Mouse (Mus musculus): ENCODE measurements around the gene Smco1.
"Not testable (repeated sequence)": the region's sequence is repeated elsewhere in the genome, so short reads cannot be mapped to it uniquely, and the experiment has no call there.

Smco1 gene

GRCm38 (mm10) chr16:32271291-32271690 lies at the start of gene Smco1:
Gene Smco1, plus strand, starts transcription at chr16:32271468.
- no peak for DNase-seq (ENCODE audit: low read depth, low spot score)

GRCm38 (mm10) chr16:32221803-32222202 lies 49.5 kb upstream of the Smco1 start:
- no peak for DNase-seq (ENCODE audit: low read depth, low spot score)

GRCm38 (mm10) chr16:32222399-32222798 lies 48.9 kb upstream of the Smco1 start:
- DNase-seq (ENCODE audit: low read depth, low spot score) = no peak

GRCm38 (mm10) chr16:32232050-32232449 lies 39.2 kb upstream of the Smco1 start:
- DNase-seq (ENCODE audit: low read depth, low spot score) = not testable (repeated sequence)

- no peak for DNase-seq (ENCODE audit: low read depth, low spot score)
Observed at GRCm38 (mm10) chr16:32237930-32238680, 33.2 kb upstream of the Smco1 start.

DNA sequence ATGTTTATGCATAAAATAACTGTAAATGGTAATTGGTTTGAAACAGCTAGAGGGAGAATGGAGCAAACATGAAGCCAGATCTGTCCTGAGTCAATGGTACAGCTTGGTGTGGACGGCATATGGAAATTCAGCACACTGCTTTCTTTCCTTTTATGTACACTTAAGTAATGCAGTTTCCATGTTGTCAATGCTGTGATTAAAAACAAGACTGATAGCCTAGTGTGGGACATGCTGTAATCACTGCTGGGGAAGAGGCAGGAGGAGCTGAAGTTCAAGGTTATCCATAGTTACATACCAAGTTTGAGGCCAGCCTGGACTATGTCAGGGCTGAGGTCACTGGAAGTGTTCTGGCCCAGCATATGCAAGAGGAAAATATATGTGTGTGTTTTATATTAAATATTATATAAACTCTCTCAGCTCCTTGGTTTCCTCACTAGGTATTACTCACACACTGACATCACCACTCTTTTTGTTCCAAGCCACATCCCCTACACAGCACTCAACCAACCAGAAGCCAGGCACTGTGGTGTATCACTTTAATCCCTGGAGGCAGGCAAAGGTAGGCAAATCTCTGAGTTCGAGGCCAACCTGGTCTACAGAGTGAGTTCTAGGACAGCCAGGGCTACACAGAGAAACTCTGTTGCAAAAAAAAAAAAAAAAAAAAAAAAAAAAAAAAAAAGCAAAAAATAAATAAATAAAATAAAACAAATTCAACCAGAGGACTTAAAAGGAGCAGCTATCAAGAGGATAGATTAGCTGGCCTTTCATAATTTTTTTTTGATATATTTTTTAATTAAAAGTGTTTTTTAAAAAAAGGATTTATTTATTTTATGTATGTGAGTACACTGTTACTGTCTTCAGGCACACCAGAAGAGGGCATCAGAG lies 31.6 kb upstream of the Smco1 start:
- no peak for DNase-seq (ENCODE audit: low read depth, low spot score)

GRCm38 (mm10) chr16:32243901-32244300 lies 27.4 kb upstream of the Smco1 start:
- DNase-seq (ENCODE audit: low read depth, low spot score) = no peak

- peak; percentile 45 for DNase-seq (ENCODE audit: low read depth, low spot score)
Observed at GRCm38 (mm10) chr16:32246351-32246791, 24.9 kb upstream of the Smco1 start.

- DNase-seq (ENCODE audit: low read depth, low spot score) = peak; percentile 94
Observed at GRCm38 (mm10) chr16:32246952-32247370, 24.3 kb upstream of the Smco1 start, which contains the start of the genes Fbxo45 and Wdr53. Gene Fbxo45, minus strand, starts transcription at chr16:32247158. Gene Wdr53, plus strand, starts transcription at chr16:32247227.

DNA sequence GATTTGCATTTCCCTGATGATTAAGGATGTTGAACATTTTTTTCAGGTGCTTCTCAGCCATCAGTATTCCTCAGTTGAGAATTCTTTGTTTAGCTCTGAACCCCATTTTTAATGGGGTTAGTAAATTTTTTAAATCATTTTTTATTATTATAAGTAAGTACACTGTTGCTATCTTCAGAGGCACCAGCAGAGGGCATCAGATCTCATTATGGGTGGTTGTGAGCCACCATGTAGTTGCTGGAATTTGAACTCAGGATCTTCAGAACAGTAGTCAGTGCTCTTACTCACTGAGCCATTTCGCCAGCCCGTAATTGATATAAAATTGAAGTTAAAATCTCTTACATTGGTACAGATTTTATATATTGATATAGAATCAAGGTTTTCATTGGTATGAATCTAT lies 7.0 kb upstream of the Smco1 start:
- not testable (repeated sequence) for DNase-seq (ENCODE audit: low read depth, low spot score)

DNA sequence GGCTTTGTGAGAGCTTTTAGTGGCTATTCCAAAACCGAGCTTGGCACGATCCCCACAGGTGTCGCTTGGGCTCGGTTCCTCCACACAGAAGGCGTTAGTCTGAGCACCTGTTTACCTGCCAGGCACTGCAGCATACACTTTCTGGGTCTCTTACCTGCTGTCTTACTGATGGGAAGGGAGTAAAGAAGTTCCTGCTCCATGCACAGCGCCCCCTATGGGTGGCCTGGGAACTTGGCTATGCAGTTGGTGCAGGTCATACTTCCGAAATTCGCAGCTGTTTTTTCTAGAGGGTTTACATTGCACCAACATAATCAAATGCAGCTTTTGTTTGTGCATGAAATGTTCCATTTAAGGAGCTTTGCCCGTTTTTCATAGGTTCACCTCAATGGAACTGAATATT lies 2.1 kb downstream of the Smco1 start:
- DNase-seq (ENCODE audit: low read depth, low spot score) = peak; percentile 7

DNA sequence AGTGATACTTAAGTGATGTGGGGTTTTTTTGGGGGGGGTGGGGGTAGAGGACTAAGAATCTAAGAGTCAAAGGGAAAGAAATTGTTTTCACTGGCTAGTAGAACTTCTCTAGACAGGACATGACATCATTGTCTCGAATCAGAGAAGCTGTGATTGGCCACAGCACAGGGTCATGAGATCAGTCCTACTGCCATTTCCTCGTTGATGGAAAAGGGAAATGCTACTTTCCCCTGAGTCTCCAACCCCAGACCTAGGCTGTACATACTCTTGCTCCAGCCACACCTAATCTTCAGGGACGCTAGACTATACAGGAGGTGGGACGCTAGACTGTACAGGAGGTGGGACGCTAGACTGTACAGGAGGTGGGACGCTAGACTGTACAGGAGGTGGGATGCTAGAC lies 3.8 kb downstream of the Smco1 start:
- no peak for DNase-seq (ENCODE audit: low read depth, low spot score)

DNA sequence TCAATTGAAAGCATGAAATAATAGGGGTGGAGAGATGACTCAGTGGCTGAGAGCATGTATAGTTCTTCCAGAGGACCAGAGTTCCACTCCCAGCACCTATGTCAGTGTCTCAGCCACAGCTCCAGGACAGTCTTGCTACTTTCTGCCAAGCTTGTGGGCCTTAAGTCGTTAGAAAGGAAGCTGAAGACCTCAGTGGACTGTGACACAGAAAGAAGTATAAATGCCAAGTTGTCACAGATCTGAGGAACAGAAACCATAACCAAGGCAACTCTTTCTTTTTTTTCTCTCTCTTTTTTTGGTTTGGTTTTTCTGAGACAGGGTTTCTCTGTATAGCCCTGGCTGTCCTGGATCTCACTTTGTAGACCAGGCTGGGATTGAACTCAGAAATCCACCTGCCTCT lies 4.6 kb downstream of the Smco1 start:
- DNase-seq (ENCODE audit: low read depth, low spot score) = no peak

DNA sequence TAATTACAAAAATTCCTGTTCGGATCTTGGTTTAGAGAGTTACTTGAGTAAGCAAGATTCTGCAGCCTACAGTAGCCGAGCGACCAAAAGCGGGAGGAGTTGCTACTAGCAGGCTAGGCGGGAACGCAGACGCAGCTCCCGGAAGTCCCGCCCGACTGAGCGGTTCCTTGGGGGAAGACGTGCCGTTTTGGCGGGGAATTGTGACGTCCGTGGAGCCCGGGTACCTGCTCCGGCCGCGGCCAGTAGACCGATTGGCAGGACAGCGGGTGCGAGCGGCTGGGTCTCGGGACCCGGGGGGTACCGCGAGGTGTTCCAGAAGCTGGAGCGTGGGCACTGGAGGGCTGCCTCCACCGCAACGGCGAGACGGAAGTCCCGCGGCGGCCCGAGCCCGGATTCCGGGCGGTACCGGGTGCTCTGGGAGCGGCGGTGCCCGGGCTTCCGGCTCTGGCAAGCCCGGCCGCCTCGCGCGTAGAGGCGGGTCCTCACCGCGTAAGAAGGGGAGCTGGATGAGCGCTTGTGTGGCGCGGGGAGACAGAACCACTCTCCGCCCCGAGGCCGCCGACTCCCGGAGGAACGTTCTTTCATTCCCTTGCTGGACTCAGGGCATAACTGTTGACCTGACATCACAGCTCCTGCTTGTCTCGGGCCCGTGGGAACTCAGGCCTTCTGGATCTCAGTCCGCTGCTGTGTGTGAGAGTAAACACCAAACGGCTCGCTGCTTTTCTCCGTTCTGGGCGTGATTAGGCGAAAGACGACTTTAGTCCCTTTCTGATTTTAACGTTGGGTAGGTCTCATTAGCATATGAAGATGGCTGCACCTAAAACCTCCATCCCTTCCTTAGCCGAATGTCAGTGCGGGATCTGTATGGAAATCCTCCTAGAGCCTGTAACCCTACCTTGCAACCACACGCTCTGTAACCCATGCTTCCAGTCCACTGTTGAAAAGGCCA lies 6.3 kb downstream of the Smco1 start, which contains the start of gene Rnf168:
Gene Rnf168 (plus strand): TSS at position 152 of the 949 bp plus-strand sequence.
- peak; percentile 83 for DNase-seq (ENCODE audit: low read depth, low spot score)

- DNase-seq (ENCODE audit: low read depth, low spot score) = no peak
Observed at GRCm38 (mm10) chr16:32278396-32278795, 7.1 kb downstream of the Smco1 start.

- DNase-seq (ENCODE audit: low read depth, low spot score) = no peak
Observed at GRCm38 (mm10) chr16:32280211-32280610, 8.9 kb downstream of the Smco1 start.

DNA sequence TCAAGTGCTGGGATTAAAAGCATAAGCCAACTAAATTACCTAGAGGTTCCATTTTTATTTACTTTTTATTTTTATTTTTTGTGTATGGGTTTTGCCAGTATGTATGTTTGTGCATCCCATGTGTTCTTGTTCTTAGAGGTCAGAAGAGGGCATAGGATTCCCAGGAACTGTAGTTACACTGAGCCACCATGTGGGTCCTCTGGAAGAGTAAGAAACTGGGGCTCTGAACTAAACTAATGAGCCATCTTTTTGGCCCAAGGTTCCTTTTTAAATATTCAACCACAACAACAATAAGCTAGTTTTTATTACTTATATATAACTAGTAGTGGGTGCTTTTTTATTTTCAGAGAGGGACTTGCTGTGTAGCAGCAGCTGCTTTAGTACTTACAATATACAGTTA lies 11.3 kb downstream of the Smco1 start:
- DNase-seq (ENCODE audit: low read depth, low spot score) = no peak

DNA sequence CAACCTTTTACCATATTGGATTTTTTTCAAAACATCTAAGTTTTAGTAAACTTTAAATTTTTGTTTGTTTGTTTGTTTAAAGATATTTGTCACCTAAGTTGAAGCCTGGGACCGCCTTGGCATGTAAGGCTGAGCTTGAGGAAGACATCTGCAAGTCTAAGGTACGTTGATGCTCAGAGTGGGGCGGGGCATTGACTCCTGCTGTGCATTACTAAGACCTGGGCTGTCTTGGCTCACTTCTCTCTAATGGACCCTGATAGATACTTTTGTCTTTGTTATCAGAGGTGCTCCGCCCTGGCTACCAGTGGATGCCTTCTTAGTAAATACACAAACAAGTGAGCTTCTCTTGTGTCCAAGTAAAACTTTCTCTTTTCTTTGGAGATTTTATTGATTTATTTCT lies 20.6 kb downstream of the Smco1 start:
- DNase-seq (ENCODE audit: low read depth, low spot score) = no peak

DNA sequence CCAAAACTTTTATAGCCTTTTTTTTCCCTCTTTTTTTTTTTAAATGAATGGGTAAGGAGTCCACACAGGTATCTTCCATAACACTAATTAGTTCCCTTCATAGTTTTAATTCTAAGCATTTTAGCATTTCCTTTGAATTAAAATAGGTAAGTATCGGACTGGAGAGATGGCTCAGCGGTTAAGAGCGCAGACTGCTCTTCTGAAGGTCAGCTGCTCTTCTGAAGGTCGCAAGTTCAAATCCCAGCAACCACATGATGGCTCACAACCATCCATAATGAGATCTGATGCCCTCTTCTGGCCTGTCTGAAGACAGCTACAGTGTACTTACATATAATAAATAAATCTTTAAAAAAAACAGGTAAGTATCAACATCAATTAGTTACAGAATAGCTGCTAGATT lies 28.3 kb downstream of the Smco1 start:
- not testable (repeated sequence) for DNase-seq (ENCODE audit: low read depth, low spot score)

DNA sequence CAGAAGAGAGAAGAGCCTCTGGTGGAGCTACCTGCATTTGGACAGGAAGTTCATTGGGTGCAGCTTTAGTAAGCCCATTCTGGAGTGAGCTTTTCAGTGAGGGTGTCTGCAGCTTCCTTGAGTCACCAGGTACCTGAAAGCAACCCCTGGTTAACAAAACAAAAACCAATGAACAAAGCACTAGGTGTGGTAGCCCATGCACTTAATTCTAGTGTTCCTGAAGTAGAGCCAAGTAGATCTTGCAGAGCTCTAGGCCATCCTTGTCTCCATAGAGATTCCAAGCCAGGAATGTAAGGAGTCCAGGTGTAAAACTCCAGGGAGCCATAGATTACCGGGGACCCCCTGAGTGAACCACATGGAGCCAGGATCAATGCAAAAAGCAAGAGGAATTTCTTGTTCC lies 31.8 kb downstream of the Smco1 start:
- no peak for DNase-seq (ENCODE audit: low read depth, low spot score)

DNA sequence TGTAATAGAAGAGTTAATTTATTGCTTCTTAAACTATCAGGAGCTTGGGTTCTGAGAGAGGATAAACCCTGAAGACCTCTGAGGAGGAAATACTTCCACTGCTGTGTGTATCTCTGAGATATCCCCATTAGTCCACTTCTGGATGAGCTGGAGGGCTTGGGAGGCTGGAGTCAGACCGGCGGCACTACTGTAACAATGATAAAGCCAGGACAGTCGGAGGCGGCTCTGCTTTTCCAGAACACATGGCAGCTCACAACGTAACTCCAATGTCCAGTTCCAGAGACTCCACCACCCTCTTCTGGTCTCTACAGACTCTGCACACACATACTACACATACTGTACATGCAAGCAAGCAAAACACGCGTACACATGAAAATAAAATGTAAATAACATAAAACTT lies 32.6 kb downstream of the Smco1 start:
- DNase-seq (ENCODE audit: low read depth, low spot score) = no peak
